ENCODE assay signal across 10 mouse cellular contexts in the genomic region with DNA sequence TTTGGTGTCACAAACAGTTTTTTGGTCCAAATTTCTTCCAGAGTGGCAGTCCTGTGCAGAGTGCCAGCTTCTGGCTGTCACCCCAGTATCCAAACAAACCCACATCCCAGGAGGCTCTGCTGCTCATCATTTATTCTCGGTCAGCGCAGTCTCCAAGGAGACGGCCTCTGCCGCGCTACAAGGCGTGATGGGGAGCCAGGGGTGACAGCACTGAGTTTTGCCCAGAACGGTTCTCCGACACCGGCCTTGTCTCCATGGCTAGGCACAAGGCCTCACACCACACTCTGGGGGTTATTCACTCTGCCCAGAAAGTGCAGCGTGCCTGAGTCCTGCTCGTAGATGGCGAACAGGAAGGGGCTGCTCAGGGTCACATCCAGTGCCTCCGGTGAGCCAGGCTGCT. TPM values are rescaled to one million over a fixed set of nuclear protein-coding genes. Genes with fewer than 3 reads are reported as not detected.
DNase-seq lines count a peak whose midpoint lies in the region; ATAC-seq and TF ChIP-seq lines count a peak whose summit lies in the region.
"Had no signal": no experiment of that assay in that cellular context is flagged by ENCODE, and none has a peak within 500 bp of the region (broad histone marks: within the 10 kb centered on the region; RNA-seq: fewer than 3 reads in every experiment).

No protein-coding gene starts in this region.

- WGBS in intestine, postnatal 0 days, result 83% methylated on average over 13 of the region's 13 CpGs

- no peak overlapping the region for H3K4me2 ChIP-seq in intestine, postnatal 0 days (replicated peaks; ENCODE audit: low read depth)

- H3K9me3 ChIP-seq in intestine, postnatal 0 days (ENCODE audit: control insufficient read depth), result no peaks in the 10 kb centered on the region

- peaks cover 12% of the 10 kb centered on the region; the same call in 1 of the 2 replicates for H3K36me3 ChIP-seq in intestine, postnatal 0 days (ENCODE audit: control insufficient read depth, insufficient read depth)

- no peak overlapping the region for H3K4me3 ChIP-seq in intestine, postnatal 0 days (ENCODE audit: low read depth, low read length)

- H3K9ac ChIP-seq in intestine, postnatal 0 days (ENCODE audit: low read depth, low read length), result no peak overlapping the region

- no peaks in the 10 kb centered on the region for H3K4me1 ChIP-seq in intestine, postnatal 0 days (replicated peaks; ENCODE audit: control insufficient read depth, insufficient read depth, low read length)

- no peak overlapping the region for H3K27ac ChIP-seq in intestine, postnatal 0 days (ENCODE audit: low read depth, low read length)

- H3K27me3 ChIP-seq in intestine, postnatal 0 days (replicated peaks; ENCODE audit: control insufficient read depth, insufficient read depth, low read length), result no peaks in the 10 kb centered on the region

- no peak for TF ChIP-seq CTCF in intestine, postnatal 0 days (IDR thresholded peaks at IDR 0.05; ENCODE audit: low read depth)

- ATAC-seq in intestine, postnatal 0 days, result no peak

- peak; percentile 49 for DNase-seq in lung, postnatal 10 days
- no peak for DNase-seq in lung, postnatal 25 days (ENCODE audit: low spot score)
- DNase-seq in frontal cortex, postnatal 10 days (ENCODE audit: low spot score in 2 of 2), result peak; percentile 49 to 58
- peak; percentile 44 to 57 for DNase-seq in left cerebral cortex, postnatal 36 days (ENCODE audit: low spot score in 2 of 2)
- peak; percentile 45 to 53 for DNase-seq in right cerebral cortex, postnatal 36 days (ENCODE audit: low spot score in 2 of 2)
- DNase-seq in gastrocnemius, adult 8-10 months (ENCODE audit: low spot score in 2 of 2), result no peak
- DNase-seq in urinary bladder, postnatal 4 days (ENCODE audit: low spot score in 2 of 2), result no peak

- intact Hi-C loops in left cerebral cortex, postnatal 36 days (cut with DNase I), result no loop called here

RNA-seq across cellular contexts. Expression of a gene that starts 12.8 kb away (rescaled TPM):
- total RNA-seq in left cerebral cortex, postnatal 36 days (2021), result 10 to 100 TPM; 10.6 to 19.5 TPM
- 11.3 and 11.8 TPM in 2 replicates for polyA plus RNA-seq in intestine, postnatal 0 days (2015; fragmentation: Nextera tagmentation; extraction: Ambion mirVana)
- 10 to 100 TPM in 2 of 4 experiments, 1 to 10 TPM in 2; 7.5 to 10.9 (median 9.9) TPM for total RNA-seq in gastrocnemius, adult 8-10 months (2022)
- total RNA-seq: monocyte, adult 5-6 weeks had no signal

RNA-seq across cellular contexts. Expression of a gene that starts 19.3 kb away (rescaled TPM):
- under 1 TPM in 1 of 2 experiments, not detected in 1; 0.12 TPM for total RNA-seq in left cerebral cortex, postnatal 36 days (2021)
- 2.0 and 2.7 TPM in 2 replicates for polyA plus RNA-seq in intestine, postnatal 0 days (2015; fragmentation: Nextera tagmentation; extraction: Ambion mirVana)
- not detected for total RNA-seq in gastrocnemius, adult 8-10 months (2022)
- total RNA-seq: common myeloid progenitor, adult 5-6 weeks; monocyte, adult 5-6 weeks had no signal

RNA-seq across cellular contexts. Expression of a gene that starts 36.1 kb away (rescaled TPM):
- 10 to 100 TPM; 37.1 to 41.7 TPM for total RNA-seq in left cerebral cortex, postnatal 36 days (2021)
- polyA plus RNA-seq in intestine, postnatal 0 days (2015; fragmentation: Nextera tagmentation; extraction: Ambion mirVana), result 19.5 and 20.6 TPM in 2 replicates
- total RNA-seq in gastrocnemius, adult 8-10 months (2022), result 10 to 100 TPM; 16.1 to 28.7 (median 18.5) TPM

Comparison
In these comparisons a context has a peak if more than half of its experiments do, and no peak if none do; other contexts are left out.
1. DNase-seq: peak in lung, postnatal 10 days (single experiment), frontal cortex, postnatal 10 days (2 of 2), left cerebral cortex, postnatal 36 days (2 of 2) and right cerebral cortex, postnatal 36 days (2 of 2); none in lung, postnatal 25 days (single experiment), gastrocnemius, adult 8-10 months (0 of 2) and urinary bladder, postnatal 4 days (0 of 2).